Mouse (Mus musculus): ENCODE data around the gene Ccdc141. TPM values are rescaled to one million over a fixed set of nuclear protein-coding genes. Genes with fewer than 3 reads are reported as not detected.

The Ccdc141 gene
- total RNA-seq, 4 experiments from 2014 or later: 3.6 to 9.2 (median 6.0) TPM

DNA sequence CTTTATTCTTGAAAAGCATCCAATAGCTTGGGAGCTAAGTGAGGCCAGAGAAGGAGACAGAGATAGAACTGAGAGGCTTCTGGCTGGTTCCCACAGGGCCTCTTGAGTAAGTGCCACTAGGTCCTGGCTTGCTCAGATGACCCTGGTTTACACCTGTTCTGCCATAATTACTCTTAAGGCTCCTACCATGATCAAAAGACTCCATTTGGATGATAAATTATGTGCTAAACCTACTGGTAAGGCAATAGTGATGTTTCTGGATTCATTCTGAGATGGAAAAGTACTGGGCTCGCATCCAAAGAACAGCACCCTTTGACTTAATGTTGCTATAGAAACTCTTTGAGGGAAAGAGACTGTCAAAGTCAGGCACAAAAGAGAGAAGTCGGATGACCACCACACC lies 3.9 kb upstream of the Ccdc141 start:
- DNase-seq (ENCODE audit: low spot score in 2 of 2): peak in 1 of 2 experiments; percentile 28

DNA sequence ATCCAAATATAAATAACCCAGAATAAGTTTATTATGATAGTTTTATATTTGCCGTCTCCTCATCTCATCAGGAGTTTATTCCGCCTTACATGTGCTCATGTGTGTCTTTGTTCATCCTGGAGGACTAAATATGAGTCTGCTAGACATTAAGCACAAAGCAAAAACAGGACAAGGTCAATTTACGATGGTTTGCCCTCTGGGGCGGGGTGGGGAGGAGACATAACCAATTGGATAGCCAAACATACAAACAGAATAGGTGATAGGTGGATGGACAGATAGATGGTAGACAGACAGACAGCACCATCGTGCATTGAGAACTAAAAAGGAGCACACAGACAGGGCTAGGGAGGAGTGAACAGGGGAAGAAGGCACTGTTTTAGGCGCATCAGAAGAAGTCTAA lies 3.4 kb upstream of the Ccdc141 start:
- no peak for DNase-seq (ENCODE audit: low spot score in 2 of 2)

DNA sequence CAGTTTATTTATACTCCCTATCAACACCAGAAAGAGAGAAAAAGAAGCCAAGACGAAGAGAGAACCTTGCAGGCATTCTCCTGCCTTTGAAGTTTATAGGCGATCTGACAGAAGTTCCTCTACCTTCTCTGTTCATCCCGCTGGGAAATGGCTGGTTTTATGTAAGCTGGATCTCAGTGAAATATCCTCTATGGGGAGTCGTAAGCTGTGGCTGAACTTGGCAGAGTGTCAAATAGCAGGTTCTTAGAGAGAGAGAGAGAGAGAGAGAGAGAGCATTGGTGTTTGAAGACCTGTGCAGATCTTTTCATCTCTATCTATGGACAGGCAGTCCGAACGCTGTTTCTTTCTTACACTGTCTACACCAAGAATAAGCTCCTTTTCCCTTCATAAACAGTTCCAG lies 2.9 kb upstream of the Ccdc141 start:
- no peak for DNase-seq (ENCODE audit: low spot score in 2 of 2)

DNA sequence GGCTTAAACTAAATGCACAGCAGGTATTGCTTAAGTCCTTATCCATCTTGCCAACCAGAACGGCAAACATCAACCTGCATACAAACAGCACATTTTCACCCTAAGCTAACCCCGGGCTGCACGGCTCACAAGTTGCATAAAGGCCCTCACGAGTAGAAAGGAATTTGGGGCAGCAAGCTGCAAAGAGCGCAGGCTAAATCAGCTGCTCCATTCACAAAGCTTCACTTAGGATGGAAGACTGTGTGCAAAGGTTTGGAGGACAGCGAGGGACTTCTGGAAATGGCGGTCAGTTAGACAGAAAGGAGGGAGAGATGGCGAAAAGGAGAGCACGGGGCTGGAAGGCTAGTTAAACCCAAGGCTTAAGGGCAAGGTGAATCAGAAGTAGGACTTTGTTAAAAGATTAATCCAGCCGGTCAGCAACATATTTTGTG lies 1.8 kb upstream of the Ccdc141 start:
- DNase-seq (ENCODE audit: low spot score in 2 of 2): no peak

DNA sequence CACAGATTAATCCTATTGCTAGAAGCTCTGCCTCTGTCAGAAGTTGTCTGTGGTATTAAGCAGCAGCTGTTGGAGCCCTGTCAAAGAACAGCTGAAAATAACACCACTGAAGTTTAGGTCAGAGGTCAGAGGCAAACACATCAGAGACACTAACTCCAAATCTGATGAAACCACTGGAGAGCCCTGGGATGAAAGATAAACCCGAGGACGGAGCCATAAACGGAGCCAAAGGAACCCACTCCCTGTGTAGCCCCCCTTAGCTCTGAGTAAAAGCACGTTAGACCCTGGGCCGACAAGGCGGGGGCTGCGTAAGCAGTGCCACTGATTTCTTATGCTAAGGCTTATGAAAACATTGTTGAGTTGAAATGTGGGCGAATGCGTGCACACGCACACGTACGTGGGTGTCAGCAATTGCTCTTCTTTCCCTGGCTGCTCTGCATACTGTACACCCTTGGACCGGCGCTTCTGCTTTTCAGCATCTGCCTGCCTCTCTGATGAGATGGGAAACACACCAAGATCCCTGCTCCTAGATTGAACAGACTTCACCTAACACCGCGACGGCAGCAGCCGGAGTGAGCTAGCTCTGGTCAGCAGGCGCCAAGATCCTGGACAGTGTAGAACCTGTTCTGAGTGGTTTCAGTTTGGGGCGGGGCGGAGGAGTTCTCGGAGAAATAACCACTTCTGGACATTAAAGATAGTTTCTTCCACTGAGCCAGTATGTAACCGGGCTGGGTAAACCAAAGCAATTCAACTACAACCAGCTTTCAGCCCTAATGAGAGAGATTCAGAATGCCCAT lies 1.2 kb upstream of the Ccdc141 start:
- DNase-seq (ENCODE audit: low spot score in 2 of 2): peak; percentile 23 to 25

DNA sequence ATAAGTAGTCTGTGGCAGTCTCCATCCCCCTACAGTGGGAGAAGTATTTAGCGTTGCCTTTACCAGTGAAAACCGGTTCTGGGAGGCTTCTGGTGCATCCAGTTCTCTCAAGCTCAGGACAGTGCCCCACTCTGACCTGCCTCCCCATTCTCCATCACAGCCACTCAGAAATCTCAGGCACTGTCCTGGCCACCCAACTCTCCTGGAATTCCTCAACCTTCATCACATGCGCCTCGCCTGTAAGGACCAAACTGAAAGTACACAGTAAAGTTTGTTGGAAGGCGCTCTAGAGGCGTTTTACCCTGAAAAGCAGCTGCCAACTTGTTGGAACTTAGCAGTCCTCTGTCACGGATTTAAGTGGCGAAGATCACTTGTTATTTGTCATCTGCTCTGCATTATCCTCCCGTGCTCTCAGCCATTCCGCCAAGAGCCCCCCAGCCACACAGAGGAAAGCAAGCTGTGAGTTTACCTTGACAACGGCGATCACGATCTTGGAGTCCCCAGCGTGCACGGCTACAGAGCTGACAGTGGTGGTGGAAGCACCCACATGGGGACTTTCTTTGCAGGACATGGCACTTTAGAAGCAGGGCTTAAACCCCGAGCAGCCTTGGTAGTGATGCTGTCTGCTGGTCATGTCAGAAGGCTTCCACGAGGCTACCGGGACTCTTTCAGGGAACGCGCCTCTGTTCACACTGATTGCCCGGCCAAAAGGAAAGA lies 362 bp downstream of the Ccdc141 start:
- DNase-seq (ENCODE audit: low spot score in 2 of 2): peak; percentile 23 to 32

DNA sequence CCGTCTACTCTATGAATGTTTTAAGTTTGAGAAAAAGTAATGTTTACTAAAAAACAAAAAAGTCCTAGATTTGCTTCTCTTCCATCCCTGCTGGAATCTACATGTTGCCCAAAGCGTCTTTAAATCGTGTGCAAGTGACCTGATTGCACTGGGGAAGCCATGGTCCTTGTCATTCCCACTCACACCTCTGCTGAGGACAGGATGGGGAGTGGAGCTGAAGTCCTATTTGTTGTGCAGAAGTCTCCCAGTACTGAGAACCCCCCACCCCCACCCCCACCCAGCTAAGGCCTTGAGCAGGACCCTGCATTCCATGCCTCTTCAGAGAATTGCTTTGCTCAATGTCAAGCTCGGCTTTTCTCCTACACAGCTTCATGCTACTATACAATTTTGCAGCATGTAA lies 1.2 kb downstream of the Ccdc141 start:
- no peak for DNase-seq (ENCODE audit: low spot score in 2 of 2)

DNA sequence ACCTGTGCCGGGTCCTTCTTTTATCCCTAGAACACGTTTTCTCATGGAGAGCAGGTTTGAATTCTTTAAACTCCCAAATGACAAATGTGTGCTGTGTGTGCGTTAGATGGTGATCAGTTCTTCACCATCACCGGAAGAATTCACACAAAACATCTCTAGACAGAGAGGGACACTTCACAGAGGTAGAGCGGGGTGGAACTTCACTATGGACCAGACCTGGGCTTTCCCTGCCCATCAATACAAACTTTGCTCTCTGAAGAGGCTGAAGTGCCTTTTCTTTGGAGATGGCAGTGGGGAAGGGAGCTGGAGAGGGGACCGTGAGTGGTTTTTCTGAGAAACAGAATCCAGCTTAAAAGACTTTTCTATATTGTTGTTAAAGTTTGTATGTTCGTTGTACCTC lies 1.7 kb downstream of the Ccdc141 start:
- DNase-seq (ENCODE audit: low spot score in 2 of 2): no peak

DNA sequence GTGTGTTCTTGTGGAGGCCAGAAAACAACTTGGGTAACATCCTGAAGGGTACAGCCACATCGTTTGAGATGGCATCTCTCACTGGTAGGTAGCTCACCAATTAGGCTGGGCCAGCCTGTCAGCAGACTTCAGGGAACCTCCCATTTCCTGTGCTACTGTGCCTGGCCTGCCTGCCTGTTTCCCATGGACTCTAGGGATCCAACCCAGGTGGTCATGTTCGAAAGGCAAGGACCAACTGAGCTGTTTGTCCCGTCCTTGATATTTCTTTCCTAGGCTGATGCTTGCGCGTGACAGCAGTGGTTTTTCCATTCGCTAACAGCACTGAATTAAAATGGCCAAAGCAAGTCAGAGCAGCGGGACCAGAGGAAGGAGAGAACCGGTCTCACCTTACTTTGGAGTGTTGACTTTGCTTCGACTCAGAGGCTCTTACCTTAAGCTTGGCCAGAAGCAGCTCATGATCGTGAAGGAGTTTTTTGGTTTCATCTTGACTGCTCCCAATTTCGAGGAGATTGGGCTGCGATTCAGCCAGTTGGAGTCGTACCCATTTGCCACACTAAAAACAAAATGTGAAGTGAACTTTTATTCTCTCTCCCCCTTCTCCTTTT lies 2.3 kb downstream of the Ccdc141 start:
- no peak for DNase-seq (ENCODE audit: low spot score in 2 of 2)

DNA sequence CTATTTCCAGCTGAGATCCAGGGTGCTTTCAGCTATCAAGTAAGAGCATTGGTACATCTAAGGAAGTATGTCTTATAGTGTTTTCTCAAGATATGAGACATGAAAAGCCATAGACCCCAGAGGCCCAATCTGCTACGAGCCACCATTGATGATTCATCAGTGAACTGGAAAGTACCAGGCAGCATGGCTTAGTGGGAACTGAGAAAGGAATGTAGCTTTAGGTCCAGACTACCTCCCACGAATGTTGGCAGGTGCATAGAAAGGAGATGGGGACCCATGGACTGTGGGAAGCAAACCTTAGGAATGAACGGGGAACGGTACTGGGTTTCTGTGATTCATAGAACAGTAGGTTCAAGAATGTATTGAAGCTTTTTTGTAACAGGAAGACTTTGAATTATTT lies 4.1 kb downstream of the Ccdc141 start:
- DNase-seq (ENCODE audit: low spot score in 2 of 2): no peak

DNA sequence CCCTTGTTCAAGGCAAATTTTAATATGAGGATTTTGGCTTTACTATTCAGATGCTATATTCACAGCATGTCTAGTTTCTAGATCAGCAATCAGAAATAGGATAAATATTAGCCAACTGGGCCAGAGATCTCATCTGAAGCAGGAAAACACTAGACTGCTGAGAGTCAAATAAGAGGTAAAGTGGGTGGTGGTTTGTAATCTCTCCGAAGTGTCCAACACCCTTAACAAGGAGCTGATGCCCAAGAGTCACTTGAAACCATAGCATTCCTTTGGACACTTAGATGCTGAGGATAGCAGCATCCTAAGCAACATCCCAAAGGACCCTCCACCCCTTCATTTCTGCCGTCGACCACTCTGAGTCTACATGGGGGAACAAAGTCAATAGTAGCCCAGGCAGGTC lies 5.8 kb downstream of the Ccdc141 start:
- DNase-seq (ENCODE audit: low spot score in 2 of 2): no peak

DNA sequence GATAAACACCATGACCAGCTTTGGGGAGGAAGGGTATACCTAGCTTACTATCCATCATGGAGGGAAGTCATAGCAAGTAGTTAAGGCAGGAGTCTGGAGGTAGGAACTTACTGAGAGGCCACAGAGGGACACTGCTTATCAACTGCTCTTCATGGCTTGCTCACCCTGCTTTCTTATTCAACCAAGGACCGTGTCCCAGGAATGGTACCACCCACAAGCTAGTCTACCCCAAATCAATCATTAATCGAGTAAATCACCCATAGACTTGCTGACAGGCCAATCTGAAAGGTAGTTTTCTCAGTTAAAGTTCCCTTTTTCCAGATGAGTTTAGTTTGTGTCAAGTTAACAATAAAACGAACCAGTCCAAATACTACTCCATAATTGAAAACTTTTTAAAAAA lies 7.1 kb downstream of the Ccdc141 start:
- no peak for DNase-seq (ENCODE audit: low spot score in 2 of 2)

DNA sequence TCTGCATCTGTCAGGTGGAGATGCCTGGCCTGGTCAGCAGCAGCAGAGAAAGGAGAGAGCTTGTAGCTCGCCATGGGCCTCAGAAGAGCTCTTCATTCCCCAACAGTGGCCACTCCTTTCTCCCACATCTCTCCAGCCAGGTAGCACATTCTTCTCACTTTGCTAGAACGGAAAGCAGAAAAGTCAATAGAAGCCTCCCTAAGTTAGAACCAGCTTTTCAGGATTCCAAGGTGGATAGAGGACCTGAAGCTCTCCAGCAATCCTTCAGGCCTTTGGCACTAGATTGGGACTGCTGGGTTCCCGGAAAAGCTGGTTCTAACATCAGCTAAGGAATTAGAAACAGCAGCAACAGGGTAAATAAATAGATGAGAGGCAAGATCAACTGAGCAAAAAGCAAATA lies 8.3 kb downstream of the Ccdc141 start:
- no peak for DNase-seq (ENCODE audit: low spot score in 2 of 2)

DNA sequence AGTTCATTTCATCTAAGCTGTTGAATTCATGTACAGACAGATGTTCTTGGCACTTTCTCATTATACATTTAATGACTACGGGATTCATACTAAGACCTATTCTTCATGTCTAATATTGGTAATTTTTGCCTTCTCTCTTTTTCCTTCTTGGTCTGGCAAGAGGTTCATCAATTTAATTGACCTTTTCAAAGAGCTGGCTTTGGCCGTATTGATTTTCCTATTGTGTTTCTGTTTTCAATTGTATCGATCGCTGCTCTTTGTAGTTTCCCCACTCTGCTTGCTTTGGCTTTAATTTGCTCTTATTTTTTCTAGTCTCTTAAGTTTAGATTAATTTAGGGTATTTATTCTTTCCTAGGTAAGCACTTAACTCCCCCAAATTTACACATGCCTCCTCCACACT lies 12.9 kb downstream of the Ccdc141 start:
- no peak for DNase-seq (ENCODE audit: low spot score in 2 of 2)

DNA sequence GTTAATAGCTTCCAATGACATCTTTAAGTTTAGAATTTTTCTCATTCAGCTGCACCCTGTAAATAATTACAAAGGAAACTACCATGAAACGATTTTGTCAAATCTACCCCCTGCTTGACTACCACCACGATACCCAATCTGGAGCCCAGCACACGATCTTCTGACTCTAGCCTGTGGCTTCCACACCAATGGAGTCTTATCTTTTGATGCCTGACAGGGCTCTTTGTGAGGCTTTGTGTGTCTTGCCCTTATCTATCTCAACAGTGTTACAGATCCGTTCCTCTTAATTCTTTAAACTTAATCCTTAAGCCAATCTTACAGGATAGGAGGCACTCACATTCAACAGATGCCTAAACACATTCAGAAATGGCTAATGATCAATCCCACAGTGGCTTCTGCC lies 16.4 kb downstream of the Ccdc141 start:
- DNase-seq (ENCODE audit: low spot score in 2 of 2): no peak

DNA sequence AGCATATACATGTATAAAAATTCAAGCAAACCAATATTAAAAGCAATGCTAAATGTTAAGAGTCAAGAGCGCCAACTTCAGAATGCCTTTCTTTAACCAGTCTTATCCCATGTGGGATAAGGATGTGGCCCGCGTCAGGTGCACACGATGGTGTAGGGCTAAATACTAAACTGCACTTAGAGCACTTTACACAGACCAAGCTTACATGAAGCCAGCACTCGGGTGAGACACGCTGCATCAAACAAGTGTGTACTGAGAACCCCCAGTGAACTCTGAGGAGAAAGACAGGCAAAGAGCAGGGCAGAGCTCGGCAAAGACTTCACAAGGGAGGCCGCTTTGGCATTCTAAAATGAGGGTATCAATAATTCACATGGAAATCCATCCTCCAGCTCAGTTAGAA lies 19.2 kb downstream of the Ccdc141 start:
- no peak for DNase-seq (ENCODE audit: low spot score in 2 of 2)

DNA sequence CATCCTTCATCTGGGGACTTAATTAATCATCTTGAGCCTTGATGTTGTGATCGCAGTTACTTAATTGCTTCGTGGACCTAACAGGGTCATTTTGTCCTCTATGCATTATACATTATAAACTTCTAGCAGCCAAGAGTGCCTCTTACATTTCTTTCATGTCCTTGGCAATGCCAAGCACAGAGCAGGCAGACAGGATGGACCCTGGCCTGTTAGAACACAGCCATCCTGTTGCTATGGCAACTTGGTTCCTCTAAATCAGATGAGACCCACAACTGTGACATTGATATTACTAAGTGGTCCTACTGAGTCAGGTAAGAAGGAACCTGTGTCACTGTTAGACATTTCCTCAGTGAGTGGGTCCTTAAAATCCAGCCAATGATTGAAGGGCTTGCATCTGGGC lies 20.9 kb downstream of the Ccdc141 start:
- no peak for DNase-seq (ENCODE audit: low spot score in 2 of 2)

DNA sequence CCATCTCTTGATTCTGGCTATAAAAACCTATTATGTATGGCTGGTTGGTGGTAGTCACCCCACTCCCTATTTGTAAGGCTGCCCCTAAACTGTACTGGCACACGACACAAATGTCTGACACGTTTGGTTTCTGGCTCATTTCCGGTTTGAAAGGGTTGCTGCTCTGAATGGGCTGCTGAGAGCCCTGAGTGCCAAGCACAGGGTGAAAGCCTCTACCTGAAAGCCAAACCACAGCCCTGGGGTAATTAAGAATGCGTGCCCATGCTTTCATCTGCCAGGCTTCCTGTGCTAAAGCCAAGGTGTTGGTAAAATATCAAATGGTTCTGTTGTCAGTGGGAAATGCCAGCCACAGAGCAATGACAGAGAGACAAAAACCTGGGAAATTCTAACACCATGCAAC lies 22.2 kb downstream of the Ccdc141 start:
- no peak for DNase-seq (ENCODE audit: low spot score in 2 of 2)

DNA sequence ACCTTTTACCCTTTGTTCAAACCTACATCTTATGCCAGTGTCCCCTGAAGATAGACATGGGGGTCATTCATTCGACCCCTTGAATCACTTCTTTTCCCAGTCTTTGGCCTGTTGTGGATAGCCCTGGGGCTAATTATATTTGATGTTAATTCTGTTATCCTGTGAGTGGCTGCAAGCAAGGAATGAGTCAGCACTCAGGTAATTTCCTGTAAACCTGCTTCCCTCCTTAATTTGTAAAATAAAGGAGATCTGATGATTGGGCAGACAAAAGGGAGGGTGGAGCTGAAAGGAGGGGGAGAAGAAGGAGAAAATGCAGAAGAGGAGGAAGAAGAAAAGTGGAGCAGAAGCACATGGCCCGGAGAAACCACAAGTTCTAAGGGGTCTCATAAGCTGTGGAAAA lies 23.5 kb downstream of the Ccdc141 start:
- DNase-seq (ENCODE audit: low spot score in 2 of 2): no peak

DNA sequence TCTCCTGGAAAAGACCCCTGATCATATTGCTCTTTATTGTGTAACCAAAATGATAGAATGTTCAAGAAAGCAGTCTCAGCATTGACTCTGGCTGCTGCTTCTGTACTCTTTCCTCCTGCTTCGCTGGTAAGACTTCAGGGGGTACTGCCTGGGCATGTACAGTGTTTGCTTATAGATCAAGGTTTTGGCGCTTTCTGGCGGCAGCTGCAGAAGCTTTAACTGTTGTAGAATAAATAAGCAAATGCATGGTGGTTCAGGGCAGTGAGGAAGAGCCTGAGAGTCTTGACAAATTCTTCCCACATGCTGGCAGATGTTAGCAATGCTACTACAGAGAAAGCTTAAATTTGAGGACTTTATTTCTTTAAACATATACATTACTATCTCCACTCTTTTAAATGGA lies 24.1 kb downstream of the Ccdc141 start:
- no peak for DNase-seq (ENCODE audit: low spot score in 2 of 2)

DNA sequence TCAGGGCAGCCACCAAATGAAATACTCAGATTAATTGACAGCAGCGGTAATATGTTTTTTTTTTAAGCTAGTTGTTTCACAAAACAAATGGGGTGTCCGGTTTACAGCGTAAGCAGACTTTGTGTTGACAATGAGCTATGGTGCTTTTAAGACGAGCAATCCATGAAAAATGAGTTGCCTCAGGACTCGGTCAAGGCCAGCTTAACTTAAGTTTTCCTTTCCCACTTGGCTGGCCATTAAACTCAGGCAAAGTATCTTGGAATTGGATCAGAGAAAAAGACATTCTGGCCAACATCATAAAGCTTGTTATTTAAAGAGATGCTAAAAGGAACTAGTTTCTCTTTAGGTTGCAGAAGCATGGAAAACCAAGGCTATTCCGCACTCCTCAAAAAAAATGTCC lies 26.9 kb downstream of the Ccdc141 start:
- no peak for DNase-seq (ENCODE audit: low spot score in 2 of 2)

DNA sequence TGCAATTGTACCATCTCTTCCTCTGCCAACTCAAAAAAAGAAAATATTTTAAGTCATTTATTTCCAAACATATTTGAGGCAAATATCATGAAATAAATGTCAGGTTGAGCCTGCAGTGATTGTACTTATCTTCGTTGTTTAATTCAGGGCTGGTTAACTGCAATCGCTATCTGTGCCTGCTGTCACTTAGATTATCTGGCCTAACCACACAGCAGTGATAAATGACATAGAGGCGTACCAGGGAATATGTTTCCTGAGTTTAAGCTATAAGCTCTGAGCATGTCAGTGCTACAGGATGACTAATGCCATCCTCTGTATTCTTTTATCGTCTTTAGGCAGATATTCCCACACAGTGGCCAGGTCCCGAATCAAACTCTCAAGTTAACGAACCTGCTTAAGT lies 31.6 kb downstream of the Ccdc141 start:
- no peak for DNase-seq (ENCODE audit: low spot score in 2 of 2)

DNA sequence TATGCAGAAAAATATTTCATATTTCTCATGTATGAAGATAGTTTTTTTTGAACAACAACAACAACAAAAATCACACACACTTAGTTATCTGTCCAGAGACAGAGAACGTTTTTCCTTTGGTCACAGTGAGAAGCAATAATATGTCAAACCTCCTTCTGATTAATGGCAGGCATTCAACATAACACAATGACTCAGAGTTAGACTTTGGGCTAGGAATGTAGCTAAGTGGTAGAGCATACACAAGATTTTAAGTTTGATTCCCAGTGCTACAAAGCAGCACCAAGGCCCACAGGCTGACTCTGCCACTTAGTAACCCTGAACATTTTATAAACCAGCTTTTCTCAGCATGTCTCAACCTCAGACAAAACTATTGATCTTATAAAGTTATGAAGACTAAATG lies 35.5 kb downstream of the Ccdc141 start:
- no peak for DNase-seq (ENCODE audit: low spot score in 2 of 2)
